Mouse (Mus musculus) lung, postnatal 25 days (tissue): Measurements from ENCODE around the gene Vgll1.

Source experiments
- DNase-seq: peaks from one replicate; pipeline ENCODE4 v3.0.0; 2022; ENCODE audit warnings: low spot score

Vgll1 gene

DNA sequence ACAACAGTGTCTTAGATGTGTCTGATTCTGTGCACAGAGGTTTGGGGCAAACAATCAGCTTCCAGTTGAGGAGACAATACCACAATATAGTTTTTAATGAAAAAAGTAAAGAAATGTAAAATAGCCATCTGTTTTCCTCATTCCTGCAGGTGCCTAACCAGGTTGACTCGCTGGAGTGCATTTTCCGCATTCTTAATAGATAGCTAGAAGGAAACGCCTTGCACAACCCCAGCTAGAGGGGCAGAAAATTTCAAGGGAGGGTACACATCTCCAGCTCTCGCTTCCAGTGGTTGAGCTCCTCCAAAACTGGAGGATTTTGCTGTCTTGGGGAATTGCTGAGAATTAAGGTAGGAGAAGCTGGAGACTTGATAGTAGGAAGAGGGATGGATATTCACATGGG, at the start of gene Vgll1:
Gene Vgll1 (plus strand): TSS at position 301 of the 400 bp plus-strand sequence.
- DNase-seq, result no peak

DNA sequence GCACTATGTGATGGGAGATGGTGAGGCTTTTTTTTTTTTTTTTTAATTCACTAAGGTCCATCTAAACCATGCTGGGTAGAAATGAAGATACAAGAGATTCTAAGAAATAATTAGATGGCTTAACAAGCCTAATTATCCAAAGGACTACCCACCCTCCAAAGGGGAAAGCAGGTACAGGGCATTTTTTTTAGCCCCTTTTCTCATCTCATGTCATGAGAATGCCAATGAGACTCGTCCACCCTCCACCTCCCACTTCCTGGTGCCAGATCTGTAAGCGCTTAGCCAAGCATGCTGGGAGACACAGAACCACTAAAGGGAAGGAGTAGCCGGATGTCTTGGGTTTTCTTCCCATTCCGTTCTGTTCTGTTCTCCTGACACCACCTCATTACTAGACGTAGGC, 45.1 kb upstream of the Vgll1 start, which contains the start of gene Brs3:
Gene Brs3 (plus strand): TSS at position 301 of the 400 bp plus-strand sequence.
- DNase-seq, result no peak

DNA sequence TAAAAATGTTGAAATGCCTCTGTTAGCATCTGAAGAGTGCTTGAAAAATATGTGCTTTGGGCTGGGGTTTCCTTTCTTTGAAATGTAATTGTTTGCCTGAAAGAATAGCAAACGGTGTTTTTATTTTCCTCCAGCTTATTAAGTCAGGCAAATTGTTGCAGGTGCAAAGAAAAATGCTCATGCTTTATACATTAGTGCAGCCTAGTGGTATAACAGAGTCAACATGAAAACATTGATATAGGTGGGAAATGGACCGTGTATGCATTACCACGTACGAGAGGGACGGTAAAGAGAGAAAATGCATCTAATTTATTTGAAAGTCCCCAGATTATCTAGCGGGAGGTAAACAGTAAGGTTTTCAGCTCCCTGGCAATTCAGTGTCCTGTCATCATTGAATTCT, 44.0 kb upstream of the Vgll1 start:
- DNase-seq, result no peak

DNA sequence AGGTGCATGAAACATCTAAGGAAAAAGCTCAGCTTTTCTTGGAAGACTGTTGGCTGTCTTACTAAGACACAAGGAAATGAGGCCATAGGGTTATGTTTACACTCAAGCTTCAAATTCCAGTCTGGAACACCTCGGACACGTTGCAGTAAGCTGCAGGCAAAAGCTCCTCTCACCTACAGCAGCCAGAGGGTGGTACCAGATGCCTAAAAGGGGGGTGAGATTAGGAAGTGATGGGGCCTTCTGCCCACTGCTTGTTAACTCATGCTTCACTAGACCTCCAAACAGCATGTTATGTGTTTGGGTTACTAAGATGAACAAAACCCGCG, 35.1 kb upstream of the Vgll1 start:
- no peak for DNase-seq

DNA sequence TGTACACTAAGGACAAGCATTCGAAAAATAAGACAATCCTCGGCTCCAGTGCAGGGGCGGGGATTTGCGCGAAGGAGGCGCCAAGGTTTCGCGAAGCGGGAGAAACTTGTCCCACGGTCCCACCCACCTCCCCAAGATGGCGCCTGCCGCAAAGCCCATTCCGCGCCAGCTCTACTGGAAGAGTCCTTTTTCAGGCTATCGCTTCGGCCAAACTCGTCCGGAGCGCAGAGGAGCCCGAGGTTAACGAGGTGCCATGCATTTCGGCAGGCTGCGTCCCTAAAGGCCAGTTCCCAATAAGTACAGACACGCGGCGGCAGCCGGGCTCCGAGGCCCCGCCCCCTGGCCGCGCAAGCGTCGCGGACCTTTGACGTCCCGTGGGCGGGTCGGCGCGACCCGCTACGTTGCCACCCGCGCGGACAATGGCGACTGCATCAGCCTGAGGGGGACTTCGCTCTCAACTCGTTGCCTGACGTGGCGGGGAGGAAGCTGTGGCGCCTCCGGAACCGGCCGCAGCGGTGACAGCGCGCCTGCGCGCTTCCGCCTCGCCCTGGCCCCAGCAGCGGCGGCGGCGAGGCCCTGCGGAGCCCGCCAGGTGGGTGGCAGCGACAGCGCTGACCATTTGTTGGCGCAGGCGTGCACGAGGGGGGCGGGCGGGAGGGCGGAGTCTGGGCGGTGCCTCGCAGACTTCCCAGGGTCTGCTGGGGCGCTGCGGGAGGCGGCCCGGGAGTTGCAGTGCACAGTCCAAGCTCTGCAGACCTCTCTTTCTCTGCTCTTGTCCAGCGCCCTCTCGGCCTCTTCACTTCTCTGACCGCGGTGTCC, 34.5 kb upstream of the Vgll1 start, which contains the start of gene Htatsf1:
Gene Htatsf1 (plus strand): TSS at position 410 of the 819 bp plus-strand sequence.
- peak; percentile 73 for DNase-seq

DNA sequence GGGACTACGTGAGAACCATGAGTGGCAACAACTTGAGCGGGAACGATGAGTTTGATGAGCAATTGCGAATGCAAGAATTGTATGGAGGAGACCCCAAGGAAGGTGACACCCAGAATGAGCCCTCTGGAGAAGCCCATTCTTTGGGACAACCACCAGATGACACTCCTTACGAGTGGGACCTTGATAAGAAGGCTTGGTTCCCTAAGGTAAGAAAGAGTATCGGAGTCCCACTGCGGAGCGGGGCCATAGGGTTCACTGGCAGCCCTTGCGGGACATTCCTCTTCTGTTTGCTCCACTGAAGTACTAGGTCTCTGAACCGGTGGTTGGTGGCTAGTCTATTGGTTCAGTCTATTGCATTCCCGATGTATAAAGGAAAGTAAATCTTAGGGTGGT, 33.9 kb upstream of the Vgll1 start:
- DNase-seq, result no peak

DNA sequence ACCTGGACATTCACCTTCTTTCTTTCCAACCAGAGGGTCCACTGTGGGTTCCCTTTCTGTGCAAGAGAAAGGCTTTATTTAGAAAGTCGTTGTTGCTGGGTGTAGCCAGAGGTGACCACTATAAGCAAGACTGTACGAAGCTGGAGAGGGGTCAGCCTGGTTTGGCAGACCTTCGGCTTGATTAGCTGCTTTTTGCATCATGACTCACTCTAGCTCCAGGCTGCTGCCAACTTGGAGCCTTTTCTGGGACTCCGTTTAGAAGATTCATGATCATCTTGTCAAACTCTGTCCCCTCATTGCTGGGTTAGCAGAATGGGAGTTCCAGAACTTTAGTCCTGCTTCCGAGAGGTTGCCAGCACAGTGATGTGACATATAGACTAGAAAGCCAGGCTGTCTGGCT, 6.4 kb upstream of the Vgll1 start:
- DNase-seq, result peak; percentile 3

DNA sequence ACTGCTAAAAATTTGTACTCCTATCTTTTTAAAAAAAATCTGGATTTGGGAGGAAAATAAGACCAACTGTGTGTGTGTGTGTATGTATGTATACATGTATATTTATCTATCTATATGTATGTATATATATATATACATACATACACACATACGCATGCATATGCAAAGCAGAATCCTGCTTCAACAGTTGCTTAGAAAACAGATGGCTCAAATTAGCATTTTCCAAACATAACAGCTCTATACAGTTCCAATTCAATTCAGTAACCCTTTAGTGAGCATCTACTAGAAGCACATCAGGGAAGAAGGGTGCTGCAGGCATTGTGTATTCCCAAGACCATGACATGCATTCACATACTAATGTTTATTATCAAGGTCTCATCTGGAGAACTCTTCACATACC, 15.5 kb downstream of the Vgll1 start:
- no peak for DNase-seq

DNA sequence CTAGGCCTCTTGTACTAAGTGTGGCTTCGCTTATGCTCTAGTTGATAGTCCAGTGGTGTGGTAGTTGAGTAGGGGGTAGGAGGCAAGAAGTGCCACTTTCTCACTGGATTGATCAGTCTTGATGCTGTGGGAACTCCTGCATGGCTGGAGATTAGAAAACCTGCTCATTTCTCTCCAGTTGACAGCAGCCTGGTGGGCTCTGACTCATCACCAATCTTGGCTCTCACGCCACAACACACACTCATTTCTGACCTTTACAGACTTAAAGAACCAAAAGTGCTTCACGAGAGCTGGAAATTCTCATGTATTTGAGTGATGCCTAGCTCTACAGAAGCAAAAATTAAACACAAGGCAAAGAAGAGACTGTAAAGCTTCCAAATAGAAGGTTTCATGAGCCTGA, 19.1 kb downstream of the Vgll1 start:
- DNase-seq, result no peak

DNA sequence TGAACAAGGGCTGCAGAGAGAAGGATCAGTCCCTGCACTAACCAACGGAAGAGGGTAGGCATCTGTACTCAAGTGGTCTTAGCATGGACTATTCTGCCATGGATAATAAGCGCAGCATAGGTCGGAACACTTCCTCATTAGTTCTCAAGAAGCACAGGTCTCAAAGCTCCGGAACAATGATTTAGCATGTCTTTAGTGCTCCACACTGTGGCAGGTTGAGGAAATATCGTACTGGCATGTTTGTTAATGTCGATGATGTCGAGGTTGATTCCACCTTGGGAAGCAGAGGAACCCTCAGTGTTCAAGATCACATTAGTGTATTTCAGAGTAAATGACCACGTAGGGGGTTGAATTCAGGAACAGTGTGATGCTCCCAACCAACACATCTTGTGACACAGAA, 30.2 kb downstream of the Vgll1 start:
- no peak for DNase-seq

DNA sequence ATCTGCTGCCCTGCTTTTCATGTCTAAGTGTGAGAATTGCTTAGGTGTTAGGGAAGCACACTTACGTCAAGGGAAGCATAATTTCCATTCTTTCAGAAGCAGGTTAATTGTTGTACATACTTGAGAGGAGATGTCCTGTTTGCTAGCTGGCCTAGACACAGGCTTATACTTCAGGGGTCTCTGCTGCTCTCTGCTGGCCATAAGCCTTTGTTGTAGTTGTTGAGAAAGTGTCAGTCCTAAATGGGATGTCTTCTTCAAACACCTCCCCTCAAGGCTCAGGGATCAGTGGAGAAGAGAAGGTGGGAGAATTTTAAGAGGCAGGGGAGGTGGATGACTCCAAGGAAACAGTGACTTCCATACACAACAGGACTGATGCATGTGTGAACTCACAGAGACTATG, 32.9 kb downstream of the Vgll1 start:
- no peak for DNase-seq

DNA sequence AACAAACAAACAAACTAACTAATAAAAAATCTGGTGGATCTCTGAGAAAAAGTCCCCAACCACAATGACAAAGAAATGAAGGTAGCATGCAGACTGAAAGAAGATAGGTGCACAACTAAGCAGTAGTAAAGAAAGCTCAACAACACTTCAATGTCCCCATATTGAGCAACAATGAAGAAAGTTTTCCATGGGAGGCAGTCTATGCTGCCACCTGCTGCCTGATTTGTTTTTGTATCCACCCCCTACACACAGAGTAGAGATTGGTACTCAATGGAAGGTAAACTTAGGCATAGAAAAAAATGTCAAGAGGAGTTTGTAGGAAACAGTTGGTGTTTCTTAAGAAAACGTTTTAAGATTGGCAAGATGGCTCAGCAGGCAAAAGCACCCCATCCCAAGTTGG, 42.7 kb downstream of the Vgll1 start:
- no peak for DNase-seq

DNA sequence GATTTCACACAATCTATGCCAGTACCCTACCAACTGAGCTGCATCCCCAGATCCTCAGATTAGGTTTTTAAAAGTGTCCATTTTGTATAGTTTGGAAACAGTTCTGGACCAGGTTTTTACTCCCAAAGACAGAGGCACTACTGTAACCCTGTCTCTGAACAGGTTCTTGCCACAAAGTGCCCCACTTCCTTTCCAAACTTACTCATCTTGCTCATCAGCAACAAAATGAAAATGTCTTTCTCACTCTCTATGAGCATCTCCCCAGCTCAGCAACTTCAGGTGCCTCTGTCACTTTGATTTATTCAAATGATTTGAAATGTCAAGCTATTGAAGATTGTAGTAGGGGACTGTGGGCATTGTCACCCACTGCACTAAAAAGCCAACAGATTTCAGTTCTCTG, 49.7 kb downstream of the Vgll1 start:
- DNase-seq, result no peak

DNA sequence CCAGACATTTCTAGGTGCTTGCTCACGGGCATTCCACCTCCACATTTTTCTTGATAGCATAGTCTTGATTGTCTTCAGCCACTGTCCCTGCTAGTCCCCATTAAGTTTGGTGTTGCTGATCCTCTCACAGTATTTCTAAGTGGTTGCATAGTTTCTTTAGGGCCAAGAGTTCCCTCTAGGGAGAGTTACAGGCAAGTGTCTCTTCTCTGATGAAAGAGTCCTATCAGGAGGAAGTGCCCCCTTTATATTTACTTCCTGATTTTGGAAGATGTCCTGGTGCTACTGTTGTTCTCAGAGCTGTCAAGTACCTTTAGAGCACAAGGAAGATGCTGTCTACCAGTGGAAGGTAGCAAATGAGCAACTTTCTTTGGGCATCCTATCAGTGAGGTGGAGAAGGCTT, 65.6 kb downstream of the Vgll1 start:
- no peak for DNase-seq
